Mouse (Mus musculus): ENCODE results near the gene Gdf1. TPM values are rescaled to one million over a fixed set of nuclear protein-coding genes. Genes with fewer than 3 reads are reported as not detected.

Gene Gdf1
- total RNA-seq (2021): 1 to 10 TPM in 1 of 2 experiments, under 1 TPM in 1; 0.52 to 3.9 TPM
- long read RNA-seq, experiment 1: 0 reads
- long read RNA-seq, experiment 2, partial matches to known transcripts: 0 of 1 reads
- long read RNA-seq, experiment 2, other reads (novel, unspliced or antisense): 0 of 1 reads

GRCm38 (mm10) chr8:70329124-70329834, at the start of gene Gdf1:
Gene Gdf1 (plus strand): TSS chr8:70329817.
- DNase-seq: no peak
- intact Hi-C loops (cut with DNase I): no loop called here

- DNase-seq: no peak
- intact Hi-C loops (cut with DNase I): no loop called here
Measured at GRCm38 (mm10) chr8:70281001-70281400, 48.6 kb upstream of the Gdf1 start.

GRCm38 (mm10) chr8:70282603-70283135, 46.9 kb upstream of the Gdf1 start, which contains the start of gene Homer3:
Gene Homer3 (plus strand): TSS chr8:70282827.
- intact Hi-C loops (cut with DNase I): no loop called here

GRCm38 (mm10) chr8:70283136-70284077, 46.2 kb upstream of the Gdf1 start:
- intact Hi-C loops (cut with DNase I): no loop called here
- DNase-seq: peak in 1 of 2 experiments; percentile 31

More at GRCm38 (mm10) chr8:70282603-70283135, 46.9 kb upstream of the Gdf1 start, which contains the start of gene Homer3:
- peak; percentile 85 to 92 for DNase-seq

GRCm38 (mm10) chr8:70284421-70284820, 45.2 kb upstream of the Gdf1 start:
- intact Hi-C loops (cut with DNase I): no loop called here

GRCm38 (mm10) chr8:70285304-70285703, 44.3 kb upstream of the Gdf1 start:
- intact Hi-C loops (cut with DNase I): no loop called here

More at GRCm38 (mm10) chr8:70284421-70284820, 45.2 kb upstream of the Gdf1 start:
- no peak for DNase-seq

GRCm38 (mm10) chr8:70286737-70287136, 42.9 kb upstream of the Gdf1 start:
- DNase-seq: no peak
- intact Hi-C loops (cut with DNase I): no loop called here

More at GRCm38 (mm10) chr8:70285304-70285703, 44.3 kb upstream of the Gdf1 start:
- no peak for DNase-seq

GRCm38 (mm10) chr8:70293988-70294405, 35.6 kb upstream of the Gdf1 start:
- intact Hi-C loops (cut with DNase I): no loop called here
- no peak for DNase-seq

GRCm38 (mm10) chr8:70300881-70301280, 28.7 kb upstream of the Gdf1 start:
- intact Hi-C loops (cut with DNase I): no loop called here
- no peak for DNase-seq

- intact Hi-C loops (cut with DNase I): no loop called here
Measured at GRCm38 (mm10) chr8:70302358-70302890, 27.2 kb upstream of the Gdf1 start, which contains the start of the genes Ddx49 and Cope. Gene Ddx49 (minus strand): TSS chr8:70302489. Gene Cope (plus strand): TSS chr8:70302518.

GRCm38 (mm10) chr8:70302901-70303300, 26.7 kb upstream of the Gdf1 start:
- intact Hi-C loops (cut with DNase I): no loop called here
- no peak for DNase-seq

More at GRCm38 (mm10) chr8:70302358-70302890, 27.2 kb upstream of the Gdf1 start, which contains the start of the genes Ddx49 and Cope:
- peak; percentile 81 to 92 for DNase-seq

- DNase-seq: no peak
- intact Hi-C loops (cut with DNase I): no loop called here
Measured at GRCm38 (mm10) chr8:70309311-70309710, 20.3 kb upstream of the Gdf1 start.

- intact Hi-C loops (cut with DNase I): no loop called here
- peak; percentile 75 to 80 for DNase-seq
Measured at GRCm38 (mm10) chr8:70313399-70313798, 16.2 kb upstream of the Gdf1 start.

GRCm38 (mm10) chr8:70315624-70316510, 13.8 kb upstream of the Gdf1 start, which contains the start of gene Cers1:
Gene Cers1 (plus strand): TSS chr8:70315775.
- intact Hi-C loops (cut with DNase I): no loop called here
- DNase-seq: peak; percentile 46 to 51

- intact Hi-C loops (cut with DNase I): no loop called here
Measured at GRCm38 (mm10) chr8:70316511-70317504, 12.8 kb upstream of the Gdf1 start.

GRCm38 (mm10) chr8:70317872-70318271, 11.7 kb upstream of the Gdf1 start:
- no peak for DNase-seq
- intact Hi-C loops (cut with DNase I): no loop called here

More at GRCm38 (mm10) chr8:70316511-70317504, 12.8 kb upstream of the Gdf1 start:
- DNase-seq: no peak

GRCm38 (mm10) chr8:70323716-70324115, 5.9 kb upstream of the Gdf1 start:
- DNase-seq: no peak
- intact Hi-C loops (cut with DNase I): no loop called here

- intact Hi-C loops (cut with DNase I): no loop called here
- DNase-seq: no peak
Measured at GRCm38 (mm10) chr8:70327512-70327911, 2.1 kb upstream of the Gdf1 start.

Measured in gastrocnemius, postnatal 36 days (tissue).